Mouse (Mus musculus): Measurements from ENCODE around the gene Defa35. TPM values are rescaled to one million over a fixed set of nuclear protein-coding genes. Genes with fewer than 3 reads are reported as not detected.
"Not testable (repeated sequence)": the region's sequence is repeated elsewhere in the genome, so short reads cannot be mapped to it uniquely, and the experiment has no call there.

Gene Defa35
- polyA plus RNA-seq (2012; rRNA removed): not detected in 2 replicates

DNA sequence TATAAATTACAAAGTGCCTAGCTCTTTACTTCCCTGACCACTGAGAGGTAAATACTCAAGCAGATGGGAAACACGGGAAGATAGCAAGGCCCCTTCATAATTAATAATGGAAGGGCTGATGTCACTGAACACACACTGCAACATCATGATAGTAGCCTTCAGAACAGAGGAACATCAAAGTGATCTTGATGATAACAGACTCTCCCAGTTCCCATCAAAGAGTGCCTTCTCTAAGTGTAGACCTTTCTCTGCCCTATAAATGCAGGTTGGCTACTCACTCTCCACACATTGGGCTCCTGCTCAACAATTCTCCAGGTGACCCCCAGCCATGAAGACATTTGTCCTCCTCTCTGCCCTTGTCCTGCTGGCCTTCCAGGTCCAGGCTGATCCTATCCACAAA is at the start of gene Defa35:
Gene Defa35 (plus strand): TSS at position 301 of the 400 bp plus-strand sequence.
- H3K4me3 ChIP-seq (ENCODE audit: insufficient read depth, low read depth, low read length); H3K27ac ChIP-seq (ENCODE audit: insufficient read depth, low read depth, low read length); H3K4me1 ChIP-seq (ENCODE audit: control insufficient read depth, insufficient read depth, low read length); DNase-seq; H3K27me3 ChIP-seq (replicated peaks; ENCODE audit: control insufficient read depth, insufficient read depth, low read length); H3K36me3 ChIP-seq (ENCODE audit: control insufficient read depth, insufficient read depth, low read length): not testable (repeated sequence)
- 69% methylated on average over 1 of the region's 1 CpGs for WGBS

DNA sequence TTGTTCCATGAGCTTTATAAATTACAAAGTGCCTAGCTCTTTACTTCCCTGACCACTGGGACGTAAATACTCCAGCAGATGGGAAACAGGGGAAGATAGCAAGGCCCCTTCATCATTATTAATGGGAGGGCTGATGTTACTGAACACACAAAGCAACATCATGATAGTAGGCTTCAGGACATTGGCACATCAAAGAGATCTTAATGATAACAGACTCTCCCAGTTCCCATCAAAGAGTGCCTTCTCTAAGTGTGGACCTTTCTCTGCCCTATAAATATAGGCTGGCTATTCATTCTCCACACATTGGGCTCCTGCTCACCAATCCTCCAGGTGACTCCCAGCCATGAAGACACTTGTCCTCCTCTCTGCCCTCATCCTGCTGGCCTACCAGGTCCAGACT is 39.6 kb upstream of the Defa35 start, which contains the start of gene Defa21:
Gene Defa21 (plus strand): TSS at position 301 of the 400 bp plus-strand sequence.
- not testable (repeated sequence) for H3K4me3 ChIP-seq (ENCODE audit: insufficient read depth, low read depth, low read length); H3K27me3 ChIP-seq (replicated peaks; ENCODE audit: control insufficient read depth, insufficient read depth, low read length); H3K27ac ChIP-seq (ENCODE audit: insufficient read depth, low read depth, low read length); H3K4me1 ChIP-seq (ENCODE audit: control insufficient read depth, insufficient read depth, low read length); DNase-seq; H3K36me3 ChIP-seq (ENCODE audit: control insufficient read depth, insufficient read depth, low read length)
- no CpG with 5 or more reads among the region's 1 CpGs for WGBS

DNA sequence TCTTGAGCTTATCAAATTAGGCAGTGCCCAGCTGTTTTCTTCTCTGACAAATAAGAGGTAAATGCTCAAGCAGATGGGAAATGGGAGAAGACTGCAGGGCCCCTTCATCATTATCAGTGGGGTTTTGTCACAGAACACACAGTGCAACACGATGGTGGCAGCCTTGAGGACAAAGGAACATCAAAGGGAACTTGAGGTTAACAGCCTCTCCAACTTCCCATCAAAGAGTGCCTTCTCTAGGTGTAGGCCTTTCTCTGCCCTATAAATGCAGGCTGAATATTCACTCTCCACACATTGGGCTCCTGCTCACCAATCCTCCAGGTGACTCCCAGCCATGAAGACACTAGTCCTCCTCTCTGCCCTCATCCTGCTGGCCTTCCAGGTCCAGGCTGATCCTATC is 10.1 kb upstream of the Defa35 start, which contains the start of gene Defa23:
Gene Defa23 (plus strand): TSS at position 301 of the 400 bp plus-strand sequence.
- DNase-seq; H3K27ac ChIP-seq (ENCODE audit: insufficient read depth, low read depth, low read length); H3K4me1 ChIP-seq (ENCODE audit: control insufficient read depth, insufficient read depth, low read length); H3K4me3 ChIP-seq (ENCODE audit: insufficient read depth, low read depth, low read length); H3K27me3 ChIP-seq (replicated peaks; ENCODE audit: control insufficient read depth, insufficient read depth, low read length); H3K36me3 ChIP-seq (ENCODE audit: control insufficient read depth, insufficient read depth, low read length): not testable (repeated sequence)
- no CpG with 5 or more reads among the region's 1 CpGs for WGBS

DNA sequence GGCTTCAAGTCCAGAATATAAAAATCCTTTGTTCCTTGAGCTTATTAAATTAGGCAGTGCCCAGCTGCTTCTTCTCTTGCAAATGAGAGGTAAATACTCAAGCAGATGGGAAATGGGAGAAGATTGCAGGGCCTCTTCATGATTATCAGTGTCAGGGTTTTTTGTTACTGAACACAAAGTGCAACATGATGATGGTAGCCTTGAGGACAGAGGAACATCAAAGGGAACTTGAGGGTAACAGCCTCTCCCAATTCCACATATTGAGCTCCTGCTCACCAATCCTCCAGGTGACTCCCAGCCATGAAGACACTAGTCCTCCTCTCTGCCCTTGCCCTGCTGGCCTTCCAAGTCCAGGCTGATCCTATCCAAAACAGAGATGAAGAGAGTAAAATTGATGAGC is 19.3 kb downstream of the Defa35 start, which contains the start of gene Defa25:
Gene Defa25 (plus strand): TSS at position 301 of the 400 bp plus-strand sequence.
- H3K4me3 ChIP-seq (ENCODE audit: insufficient read depth, low read depth, low read length); H3K27ac ChIP-seq (ENCODE audit: insufficient read depth, low read depth, low read length); H3K27me3 ChIP-seq (replicated peaks; ENCODE audit: control insufficient read depth, insufficient read depth, low read length); H3K4me1 ChIP-seq (ENCODE audit: control insufficient read depth, insufficient read depth, low read length); DNase-seq; H3K36me3 ChIP-seq (ENCODE audit: control insufficient read depth, insufficient read depth, low read length): not testable (repeated sequence)

DNA sequence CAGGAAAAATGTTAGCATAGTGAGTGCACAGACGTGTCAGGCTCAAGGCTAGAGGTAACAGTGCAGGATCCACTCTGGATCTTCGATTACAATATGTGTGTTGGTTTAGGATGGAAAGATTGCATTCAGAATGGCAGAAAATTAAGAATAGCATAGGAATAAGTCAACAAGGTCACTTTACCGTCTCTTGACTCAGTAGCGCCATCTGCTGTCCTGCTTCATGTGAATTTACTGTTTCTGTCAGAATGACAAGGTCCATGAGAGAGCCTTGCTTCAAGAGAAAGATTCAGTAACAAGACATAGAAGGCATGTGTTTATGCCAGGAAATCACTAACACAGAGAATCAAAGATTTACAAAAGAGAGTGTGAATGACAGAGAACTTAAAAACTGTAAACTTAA is 28.3 kb downstream of the Defa35 start:
- H3K27ac ChIP-seq (ENCODE audit: insufficient read depth, low read depth, low read length): no peak overlapping the region
- H3K4me3 ChIP-seq (ENCODE audit: insufficient read depth, low read depth, low read length): no peak overlapping the region
- no peaks in the 10 kb centered on the region for H3K4me1 ChIP-seq (ENCODE audit: control insufficient read depth, insufficient read depth, low read length)
- H3K36me3 ChIP-seq (ENCODE audit: control insufficient read depth, insufficient read depth, low read length): no peaks in the 10 kb centered on the region
- DNase-seq: peak; percentile 0
- H3K27me3 ChIP-seq (replicated peaks; ENCODE audit: control insufficient read depth, insufficient read depth, low read length): no peaks in the 10 kb centered on the region
- no peak for TF ChIP-seq CTCF (conservative IDR thresholded peaks at IDR 0.05; ENCODE audit: insufficient read depth, insufficient read length, low read depth, low read length)
- TF ChIP-seq POLR2A (IDR thresholded peaks at IDR 0.05; ENCODE audit: low read depth, low read length): no peak
- WGBS: 39% methylated on average over 4 of the region's 4 CpGs

DNA sequence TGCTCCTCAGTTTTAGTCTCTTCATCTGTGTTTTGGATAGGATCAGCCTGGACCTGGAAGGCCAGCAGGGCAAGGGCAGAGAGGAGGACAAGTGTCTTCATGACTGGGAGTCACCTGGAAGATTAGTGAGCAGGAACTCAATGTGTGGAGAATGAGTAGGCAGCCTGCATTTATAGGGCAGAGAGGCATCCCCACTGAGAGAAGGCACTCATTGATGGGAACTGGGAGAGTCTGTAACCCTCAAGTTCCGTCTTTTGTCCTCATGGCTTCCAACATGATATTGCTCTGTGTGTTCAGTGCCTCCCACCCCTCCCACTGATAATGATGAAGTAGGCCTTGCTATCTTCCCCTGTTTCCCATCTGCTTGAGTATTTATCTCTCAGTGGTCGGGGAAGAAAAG is 31.1 kb downstream of the Defa35 start, which contains the start of gene Gm14851:
Gene Gm14851 (minus strand): TSS at position 101 of the 400 bp plus-strand sequence.
- H3K36me3 ChIP-seq (ENCODE audit: control insufficient read depth, insufficient read depth, low read length); H3K4me1 ChIP-seq (ENCODE audit: control insufficient read depth, insufficient read depth, low read length); H3K27ac ChIP-seq (ENCODE audit: insufficient read depth, low read depth, low read length); DNase-seq; H3K4me3 ChIP-seq (ENCODE audit: insufficient read depth, low read depth, low read length); H3K27me3 ChIP-seq (replicated peaks; ENCODE audit: control insufficient read depth, insufficient read depth, low read length): not testable (repeated sequence)
- 80% methylated on average over 1 of the region's 2 CpGs for WGBS

Other genes starting within 250 kb of the Defa35 start
- gene Defb33, start 172.4 kb upstream of the Defa35 start, polyA plus RNA-seq (2012; rRNA removed): 0.27 TPM in 1 of 2 replicates, not detected in the other
- gene Gm15056, start 162.4 kb upstream of the Defa35 start, polyA plus RNA-seq (2012; rRNA removed): 0.41 TPM in 1 of 2 replicates, not detected in the other
- gene Gm6040, start 143.0 kb upstream of the Defa35 start, polyA plus RNA-seq (2012; rRNA removed): not detected in 2 replicates
- not detected in 2 replicates for gene AY761185, start 120.3 kb upstream of the Defa35 start, polyA plus RNA-seq (2012; rRNA removed)
- not detected in 2 replicates for gene Defa21, start 39.5 kb upstream of the Defa35 start, polyA plus RNA-seq (2012; rRNA removed)
- gene Defa23, start 10.0 kb upstream of the Defa35 start, polyA plus RNA-seq (2012; rRNA removed): not detected in 2 replicates
- not detected in 2 replicates for gene Defa25, start 19.4 kb downstream of the Defa35 start, polyA plus RNA-seq (2012; rRNA removed)
- 0.50 TPM in 1 of 2 replicates, not detected in the other for gene Gm14851, start 31.0 kb downstream of the Defa35 start, polyA plus RNA-seq (2012; rRNA removed)
- gene Defa30, start 69.6 kb downstream of the Defa35 start, polyA plus RNA-seq (2012; rRNA removed): not detected in 2 replicates
- not detected in 2 replicates for gene Defa22, start 97.2 kb downstream of the Defa35 start, polyA plus RNA-seq (2012; rRNA removed)
- gene Defa31, start 126.6 kb downstream of the Defa35 start, polyA plus RNA-seq (2012; rRNA removed): not detected in 2 replicates
- not detected in 2 replicates for gene Gm15293, start 136.5 kb downstream of the Defa35 start, polyA plus RNA-seq (2012; rRNA removed)
- gene Gm15292, start 184.7 kb downstream of the Defa35 start, polyA plus RNA-seq (2012; rRNA removed): not detected in 2 replicates